Mouse (Mus musculus) heart, embryonic 16.5 days (tissue): ENCODE results near the gene Syne2. TPM values are rescaled to one million over a fixed set of nuclear protein-coding genes. Genes with fewer than 3 reads are reported as not detected.
A peak's percentile ranks its signal among the peaks of the same experiment; 100 is the strongest.

Source experiments
- ATAC-seq: fragments of 200-750 bp; cut with Nextera tagmentation; replicated peaks from 2 replicates; pipeline ENCODE4 v1.8.0; 2017; ENCODE audit warnings: moderate number of reproducible peaks; ENCODE audit not compliant: insufficient read depth, low FRiP score; ENCODE audit errors: extremely low read depth
- H3K27ac ChIP-seq: fragments of 300-500 bp; sonication (generic); 2 replicates; pipeline ENCODE4 v1.5.1; 2014; ENCODE audit warnings: mild to moderate bottlenecking, low read length, control low read depth, moderate library complexity
- H3K27me3 ChIP-seq: fragments of 300-500 bp; sonication (generic); 2 replicates; pipeline ENCODE4 v1.6.1; 2014; ENCODE audit warnings: low read length, mixed read lengths; ENCODE audit not compliant: control insufficient read depth, insufficient read depth
- H3K36me3 ChIP-seq: fragments of 300-500 bp; sonication (generic); 2 replicates; pipeline ENCODE4 v1.6.1; 2014; ENCODE audit not compliant: control insufficient read depth, insufficient read depth
- H3K4me1 ChIP-seq: fragments of 300-500 bp; sonication (generic); 2 replicates; pipeline ENCODE4 v1.6.1; 2014; ENCODE audit warnings: low read length, mixed read lengths; ENCODE audit not compliant: control insufficient read depth, insufficient read depth
- H3K4me2 ChIP-seq: fragments of 300-500 bp; sonication (generic); 2 replicates; pipeline ENCODE4 v1.6.1; 2014; ENCODE audit warnings: low read depth, mild to moderate bottlenecking, control low read depth, low read length
- H3K4me3 ChIP-seq: fragments of 300-500 bp; sonication (generic); 2 replicates; pipeline ENCODE4 v1.5.1; 2014; ENCODE audit warnings: mild to moderate bottlenecking, control low read depth, low read length
- H3K9ac ChIP-seq: fragments of 300-500 bp; sonication (generic); 2 replicates; pipeline ENCODE4 v1.6.1; 2014; ENCODE audit warnings: low read length, control low read depth
- H3K9me3 ChIP-seq: fragments of 300-500 bp; sonication (generic); replicated peaks from 2 replicates; pipeline ENCODE4 v1.6.1; 2016; ENCODE audit warnings: low read length; ENCODE audit not compliant: control insufficient read depth
- WGBS: fragments of 180-500 bp; shearing (Covaris S2); extraction: QIAGEN DNeasy Blood & Tissue Kit; methylation state at CpG from one replicate; pipeline ENCODE4 v1.1.7; 2014; 5-methylcytosine and 5-hydroxymethylcytosine counted together
- polyA plus RNA-seq: library from polyadenylated mRNA; unstranded; fragments of >200 nt; fragmentation: Nextera tagmentation; extraction: Ambion mirVana; gene quantifications from 2 replicates; pipeline ENCODE4 v1.2.1, GENCODE M21; 2015

Gene Syne2
- polyA plus RNA-seq, 1 experiment from 2014 or later, result 38.4 TPM

DNA sequence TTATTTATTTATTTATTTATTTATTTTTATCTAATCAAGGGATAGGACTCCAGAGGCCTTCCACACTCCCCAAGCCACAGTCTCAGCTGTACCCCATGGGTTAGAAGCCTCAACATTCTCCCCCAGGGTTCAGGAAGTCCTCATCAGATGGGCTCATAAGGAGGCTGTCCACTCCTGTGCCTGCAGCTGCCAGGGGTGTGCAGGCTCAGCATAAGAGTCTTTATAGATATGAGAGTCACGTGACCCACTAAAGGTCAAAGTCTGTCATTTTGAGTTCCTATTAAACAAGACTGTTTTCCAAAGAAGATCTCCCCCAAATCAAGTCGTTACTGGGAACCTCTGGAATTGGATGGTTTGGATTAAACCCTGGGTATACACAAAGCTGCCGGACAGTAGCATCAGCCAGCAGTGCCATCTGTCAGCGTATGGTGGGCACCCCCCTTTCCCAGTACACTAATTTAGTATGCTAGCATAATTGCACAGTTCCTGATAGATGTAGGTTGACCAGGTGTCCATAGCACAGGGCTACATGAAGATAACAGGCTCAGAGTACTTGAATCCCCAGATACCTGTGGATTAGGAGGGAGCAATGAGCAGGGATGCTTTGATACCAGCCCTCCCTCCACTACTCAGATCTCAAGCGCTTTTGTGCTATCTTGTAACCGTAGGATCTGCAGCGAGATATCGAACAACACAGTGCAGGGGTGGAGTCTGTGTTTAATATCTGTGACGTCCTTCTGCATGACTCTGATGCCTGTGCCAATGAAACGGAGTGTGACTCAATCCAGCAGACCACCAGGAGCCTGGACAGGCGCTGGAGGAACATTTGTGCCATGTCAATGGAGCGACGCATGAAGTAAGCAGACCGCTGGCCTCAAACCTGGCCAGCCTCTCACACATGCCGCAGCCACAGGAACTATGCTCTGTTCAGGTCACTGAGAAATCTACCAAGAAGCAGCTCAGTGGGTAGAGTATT, 276.0 kb downstream of the Syne2 start:
- Histone ChIP-seq H3K9ac (no peak overlapping the region), H3K9me3 (no peaks in the 10 kb centered on the region), H3K4me1 (peaks cover 14% of the 10 kb centered on the region), H3K4me2 (no peak overlapping the region), H3K27ac (no peak overlapping the region), H3K36me3 (peaks cover 17% of the 10 kb centered on the region; the same call in 1 of the 2 replicates), H3K4me3 (no peak overlapping the region), H3K27me3 (no peaks in the 10 kb centered on the region)
- WGBS, result 74% methylated on average over 15 of the region's 15 CpGs
- no peak for ATAC-seq

DNA sequence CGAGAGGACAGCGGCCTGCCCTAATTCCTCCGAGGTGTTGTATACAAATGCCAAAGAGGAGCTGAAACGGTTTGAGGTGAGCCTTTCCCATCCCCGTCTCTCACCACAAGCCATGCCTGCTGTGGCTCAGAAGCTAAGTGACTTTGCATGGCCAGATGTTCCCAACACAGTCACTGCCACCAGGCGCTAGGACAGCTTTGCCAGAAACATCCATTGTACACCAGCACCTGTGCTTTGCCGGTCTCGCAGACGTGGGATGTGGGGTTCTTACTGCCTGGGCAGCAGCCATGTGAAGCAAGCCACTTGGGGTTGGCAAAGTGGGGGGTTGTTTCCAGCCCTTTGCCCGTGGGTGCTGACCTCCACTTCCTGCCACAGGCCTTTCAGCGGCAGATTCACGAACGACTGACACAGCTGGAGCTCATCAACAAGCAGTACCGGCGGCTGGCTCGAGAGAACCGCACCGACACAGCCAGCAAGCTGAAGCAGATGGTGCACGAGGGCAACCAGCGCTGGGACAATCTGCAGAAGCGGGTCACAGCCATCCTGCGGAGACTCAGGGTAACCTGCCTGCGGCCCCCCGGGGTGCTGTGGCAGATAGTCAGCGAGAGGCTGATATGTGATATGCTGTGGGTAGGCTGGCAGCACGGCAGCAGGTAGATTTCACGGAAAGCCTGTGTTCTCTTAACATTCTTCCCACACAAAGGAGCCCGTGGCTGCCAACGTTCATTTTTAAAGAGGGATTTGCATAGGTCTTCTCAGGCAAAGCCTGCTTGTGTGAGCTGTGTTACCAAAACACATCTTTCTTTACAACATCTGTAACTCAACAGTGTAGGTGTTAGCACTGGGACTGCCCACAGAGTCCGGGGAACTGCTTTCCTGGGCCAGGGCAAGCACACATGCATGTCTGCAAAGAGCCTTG, 277.4 kb downstream of the Syne2 start:
- peaks cover 29% of the 10 kb centered on the region for H3K36me3 ChIP-seq
- no peak for ATAC-seq
- no peak overlapping the region for H3K4me3 ChIP-seq
- H3K27me3 ChIP-seq, result no peaks in the 10 kb centered on the region
- no peak overlapping the region for H3K9ac ChIP-seq
- H3K9me3 ChIP-seq, result no peaks in the 10 kb centered on the region
- 58% methylated on average over 30 of the region's 30 CpGs for WGBS
- no peak overlapping the region for H3K4me2 ChIP-seq
- H3K4me1 ChIP-seq, result peaks cover 14% of the 10 kb centered on the region
- no peak overlapping the region for H3K27ac ChIP-seq

DNA sequence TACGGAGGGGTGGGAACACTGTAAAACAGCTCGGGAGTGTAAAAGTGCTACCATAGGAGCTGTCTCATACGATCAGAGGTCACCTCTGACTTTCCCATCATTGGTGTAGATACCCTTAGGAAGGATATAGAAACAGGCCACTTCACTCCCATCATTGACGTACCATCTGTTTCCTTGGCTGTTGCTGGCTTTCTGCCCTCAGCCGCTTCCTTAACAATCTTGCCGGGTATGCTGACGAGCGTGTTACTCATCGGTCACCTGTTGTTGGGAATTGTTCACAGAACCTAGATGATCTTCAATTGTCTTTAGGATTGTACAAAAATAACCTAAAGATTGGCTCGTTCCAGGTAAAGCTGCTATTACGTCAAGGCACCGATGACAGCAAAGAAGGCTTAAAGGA, 284.7 kb downstream of the Syne2 start:
- H3K4me2 ChIP-seq, result no peak overlapping the region
- no peak overlapping the region for H3K9ac ChIP-seq
- H3K36me3 ChIP-seq, result peaks cover 50% of the 10 kb centered on the region
- no peak for ATAC-seq
- H3K27me3 ChIP-seq, result no peaks in the 10 kb centered on the region
- WGBS, result 84% methylated on average over 12 of the region's 12 CpGs
- 0 out of 2 replicates have a peak, but pooled peaks cover 3% of the 10 kb centered on the region for H3K4me1 ChIP-seq
- H3K4me3 ChIP-seq, result no peak overlapping the region
- H3K27ac ChIP-seq, result no peak overlapping the region
- no peaks in the 10 kb centered on the region for H3K9me3 ChIP-seq

DNA sequence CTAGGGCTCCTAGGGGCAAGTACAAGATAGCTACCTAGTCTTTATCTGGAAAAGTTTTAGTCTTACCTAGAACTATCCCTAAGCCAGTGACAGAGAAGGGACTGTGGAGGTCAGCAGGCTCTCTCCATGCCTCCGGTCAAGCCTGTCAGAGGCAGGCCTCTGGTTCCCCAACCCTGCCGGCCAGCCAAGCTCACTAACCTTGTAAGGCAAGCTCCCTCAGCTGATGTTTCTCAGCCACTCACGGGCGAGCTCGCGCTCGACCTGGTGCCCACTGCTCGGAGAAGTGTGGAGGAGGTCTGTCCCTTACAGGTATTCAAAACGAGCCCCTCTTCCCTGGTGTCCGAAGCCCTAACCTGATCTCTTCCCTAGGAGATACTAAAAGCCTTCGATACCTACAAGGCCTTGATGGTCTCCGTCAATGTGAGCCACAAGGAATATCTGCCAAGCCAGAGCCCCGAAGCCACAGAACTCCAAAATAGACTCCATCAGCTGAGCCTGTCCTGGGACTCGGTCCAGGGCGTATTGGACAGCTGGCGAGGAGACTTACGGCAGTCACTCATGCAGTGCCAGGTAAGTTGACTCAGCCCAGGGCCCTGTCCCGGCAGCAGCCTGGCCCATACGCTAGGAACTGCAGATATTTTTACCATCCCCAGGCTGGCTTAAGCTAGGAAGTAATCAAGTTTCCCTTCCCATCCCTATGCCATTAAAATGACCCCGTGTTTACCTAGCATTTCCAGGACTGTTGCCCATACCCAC, 286.8 kb downstream of the Syne2 start:
- peak overlapping the region; percentile 36 for H3K27ac ChIP-seq
- 0 out of 2 replicates have a peak, but pooled peaks cover 3% of the 10 kb centered on the region for H3K4me1 ChIP-seq
- H3K4me2 ChIP-seq, result no peak overlapping the region
- no peaks in the 10 kb centered on the region for H3K27me3 ChIP-seq
- H3K36me3 ChIP-seq, result peaks cover 49% of the 10 kb centered on the region
- no peak overlapping the region for H3K4me3 ChIP-seq
- no peaks in the 10 kb centered on the region for H3K9me3 ChIP-seq
- 77% methylated on average over 20 of the region's 20 CpGs for WGBS
- H3K9ac ChIP-seq, result no peak overlapping the region
- ATAC-seq, result peak; percentile 52; the same call in 1 of the 2 replicates

DNA sequence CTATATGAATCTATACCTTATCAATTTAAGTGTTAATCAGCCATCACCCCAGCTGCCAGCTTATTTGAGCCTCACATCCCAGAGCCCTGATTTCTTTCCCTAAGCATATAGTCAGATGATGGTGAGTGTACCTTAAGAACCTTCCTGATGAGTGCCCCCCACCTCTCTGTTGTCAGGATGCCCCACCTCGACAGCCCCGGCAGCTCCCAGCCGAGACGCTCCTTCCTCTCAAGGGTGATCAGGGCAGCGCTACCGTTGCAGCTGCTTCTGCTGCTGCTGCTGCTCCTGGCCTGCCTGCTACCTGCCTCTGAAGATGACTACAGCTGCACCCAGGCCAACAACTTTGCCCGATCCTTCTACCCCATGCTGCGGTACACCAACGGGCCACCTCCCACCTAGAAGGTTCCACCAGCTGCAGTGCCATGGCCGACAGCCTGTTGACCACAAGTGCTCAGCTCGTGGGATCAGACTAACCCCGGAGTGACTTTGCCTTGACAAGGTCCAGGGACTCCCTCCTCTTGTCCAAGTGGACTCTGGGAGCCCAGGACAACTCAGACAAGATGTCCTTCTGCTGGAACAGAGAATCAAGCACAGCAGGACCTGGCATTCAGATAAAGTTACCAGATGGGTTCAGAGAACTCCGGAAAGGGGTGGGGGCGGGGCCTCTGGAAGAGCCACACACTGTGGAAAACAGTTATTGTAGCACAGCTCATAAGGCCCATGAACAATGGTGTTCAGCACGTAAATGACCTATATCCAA, 291.9 kb downstream of the Syne2 start:
- no peak overlapping the region for H3K4me2 ChIP-seq
- H3K9ac ChIP-seq, result no peak overlapping the region
- no peak overlapping the region for H3K4me3 ChIP-seq
- H3K4me1 ChIP-seq, result no peaks in the 10 kb centered on the region
- no peaks in the 10 kb centered on the region for H3K27me3 ChIP-seq
- 85% methylated on average over 15 of the region's 15 CpGs for WGBS
- no peak for ATAC-seq
- H3K36me3 ChIP-seq, result peaks cover 38% of the 10 kb centered on the region
- H3K9me3 ChIP-seq, result no peaks in the 10 kb centered on the region
- no peak overlapping the region for H3K27ac ChIP-seq

DNA sequence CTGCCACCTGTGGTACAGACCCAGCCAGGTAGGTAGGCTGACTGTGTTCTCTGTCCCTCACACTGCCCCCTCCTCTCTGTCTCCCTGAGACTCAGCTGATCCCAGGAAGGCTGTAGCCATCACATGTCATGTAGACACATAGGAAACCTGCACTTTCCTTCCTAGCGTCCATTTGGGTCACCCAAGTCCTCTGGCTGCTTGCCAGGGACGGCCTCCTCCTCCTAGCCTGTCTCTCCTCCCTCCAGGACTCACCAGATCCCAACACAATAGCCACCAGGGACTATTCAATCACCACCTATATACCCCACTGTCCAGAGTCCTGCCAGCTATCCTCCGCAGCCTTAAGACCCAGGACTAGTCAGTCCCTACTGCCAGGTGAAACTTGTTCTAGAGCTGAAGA, 293.1 kb downstream of the Syne2 start:
- peaks cover 32% of the 10 kb centered on the region for H3K36me3 ChIP-seq
- H3K4me3 ChIP-seq, result no peak overlapping the region
- H3K27ac ChIP-seq, result no peak overlapping the region
- WGBS, result 61% methylated on average over 3 of the region's 3 CpGs
- no peaks in the 10 kb centered on the region for H3K9me3 ChIP-seq
- no peak overlapping the region for H3K4me2 ChIP-seq
- no peaks in the 10 kb centered on the region for H3K27me3 ChIP-seq
- ATAC-seq, result no peak
- H3K4me1 ChIP-seq, result peaks cover 2% of the 10 kb centered on the region; the same call in 1 of the 2 replicates
- H3K9ac ChIP-seq, result no peak overlapping the region

DNA sequence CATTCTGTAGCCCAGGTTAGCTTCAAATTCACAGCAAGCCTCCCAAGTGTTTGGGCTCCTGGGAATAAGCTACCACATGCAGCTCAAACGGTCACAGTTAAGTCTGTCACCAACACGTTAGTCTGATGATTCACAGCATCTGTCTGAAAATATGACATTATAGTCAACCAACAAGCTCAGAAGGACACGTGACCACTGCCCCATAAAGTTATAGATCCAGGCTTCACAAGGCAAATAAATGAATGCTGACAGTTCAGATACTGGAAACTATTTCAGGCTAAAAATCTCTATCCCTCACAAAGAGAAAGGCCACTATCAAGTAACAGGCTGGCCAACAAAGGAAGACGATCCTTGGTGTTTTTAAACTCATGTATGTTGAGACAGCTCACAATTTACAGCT, 298.6 kb downstream of the Syne2 start:
- 66% methylated on average over 4 of the region's 4 CpGs for WGBS
- H3K27me3 ChIP-seq, result no peaks in the 10 kb centered on the region
- H3K27ac ChIP-seq, result peak overlapping the region; percentile 83; the same call in 1 of the 2 replicates
- H3K9ac ChIP-seq, result no peak overlapping the region
- H3K4me2 ChIP-seq, result no peak overlapping the region
- H3K4me3 ChIP-seq, result no peak overlapping the region
- peaks cover 9% of the 10 kb centered on the region for H3K4me1 ChIP-seq
- no peaks in the 10 kb centered on the region for H3K9me3 ChIP-seq
- no peak for ATAC-seq
- no peaks in the 10 kb centered on the region for H3K36me3 ChIP-seq

DNA sequence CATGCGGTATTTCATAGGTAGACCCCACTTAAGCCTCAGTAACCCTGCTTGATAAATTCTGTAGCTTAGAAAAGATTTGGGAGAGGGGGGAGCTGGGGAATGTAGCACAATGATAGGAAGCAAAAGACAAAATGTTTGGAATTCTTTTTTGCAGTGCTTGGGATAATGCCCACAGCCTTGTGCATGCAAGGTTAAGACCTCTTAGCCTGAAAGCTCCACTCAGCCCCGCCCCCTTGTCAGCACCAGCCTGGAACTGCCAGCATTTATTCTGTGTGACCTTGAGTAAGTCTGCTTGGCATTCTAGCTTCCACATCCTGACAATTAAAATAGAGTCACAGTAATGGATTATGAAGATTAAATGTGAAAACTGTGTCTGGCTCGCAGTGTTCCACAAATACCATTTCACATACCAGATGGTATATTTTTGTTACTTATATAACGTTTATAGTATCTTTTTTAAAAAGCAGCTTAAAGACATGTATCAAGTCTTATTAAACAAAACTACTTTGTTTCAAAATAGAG, 299.8 kb downstream of the Syne2 start:
- peak; percentile 93 for ATAC-seq
- Histone ChIP-seq H3K4me2 (no peak overlapping the region), H3K36me3 (no peaks in the 10 kb centered on the region), H3K27me3 (no peaks in the 10 kb centered on the region), H3K4me3 (no peak overlapping the region), H3K4me1 (peaks cover 9% of the 10 kb centered on the region), H3K27ac (peak overlapping the region; percentile 86), H3K9ac (no peak overlapping the region), H3K9me3 (no peaks in the 10 kb centered on the region)
- 28% methylated on average over 4 of the region's 4 CpGs for WGBS
